Mouse (Mus musculus) heart, embryonic 13.5 days (tissue): ENCODE measurements at regions not wholly inside any gene's neighbourhood (a gene's known extent, or its start where the extent isn't known, plus 50 kb on each side); places are given as distances from the start of the nearest gene placed in this dataset.

Experiments used
- ATAC-seq: fragments of 200-750 bp; cut with Nextera tagmentation; 2 replicates; pipeline ENCODE4 v1.8.0; 2017; ENCODE audit warnings: moderate TSS enrichment; ENCODE audit not compliant: insufficient number of reproducible peaks, low FRiP score, low TSS enrichment; ENCODE audit errors: extremely low read depth
- H3K27ac ChIP-seq: fragments of 300-500 bp; sonication (generic); replicated peaks from 2 replicates; pipeline ENCODE4 v1.5.1; 2015; ENCODE audit warnings: moderate library complexity, mild to moderate bottlenecking, inconsistent platforms
- H3K27me3 ChIP-seq: fragments of 300-500 bp; sonication (generic); replicated peaks from 2 replicates; pipeline ENCODE4 v1.6.1; 2015; ENCODE audit warnings: mild to moderate bottlenecking, inconsistent platforms
- H3K36me3 ChIP-seq: fragments of 300-500 bp; sonication (generic); 2 replicates; pipeline ENCODE4 v1.6.1; 2015; ENCODE audit warnings: mild to moderate bottlenecking, inconsistent platforms
- H3K4me1 ChIP-seq: fragments of 300-500 bp; sonication (generic); 2 replicates; pipeline ENCODE4 v1.6.1; 2015; ENCODE audit warnings: inconsistent platforms
- H3K4me2 ChIP-seq: fragments of 300-500 bp; sonication (generic); 2 replicates; pipeline ENCODE4 v1.6.1; 2015; ENCODE audit warnings: inconsistent platforms, mild to moderate bottlenecking, moderate library complexity
- H3K4me3 ChIP-seq: fragments of 300-500 bp; sonication (generic); 2 replicates; pipeline ENCODE4 v1.5.1; 2015; ENCODE audit warnings: moderate library complexity, mild to moderate bottlenecking, inconsistent platforms
- H3K9ac ChIP-seq: fragments of 300-500 bp; sonication (generic); 2 replicates; pipeline ENCODE4 v1.6.1; 2015; ENCODE audit warnings: inconsistent platforms, mild to moderate bottlenecking, moderate library complexity
- H3K9me3 ChIP-seq: fragments of 300-500 bp; sonication (generic); 2 replicates; pipeline ENCODE4 v1.6.1; 2016; ENCODE audit warnings: inconsistent platforms
- WGBS: fragments of 180-500 bp; shearing (Covaris S2); methylation state at CpG from one replicate; pipeline ENCODE4 v1.1.7; 2015; ENCODE audit warnings: mixed read lengths; 5-methylcytosine and 5-hydroxymethylcytosine counted together

- H3K4me1 ChIP-seq, result peaks cover 24% of the 10 kb centered on the region
- H3K4me3 ChIP-seq, result no peak overlapping the region
- no peak overlapping the region for H3K27ac ChIP-seq
- H3K9me3 ChIP-seq, result no peaks in the 10 kb centered on the region
- no peaks in the 10 kb centered on the region for H3K27me3 ChIP-seq
- no peaks in the 10 kb centered on the region for H3K36me3 ChIP-seq
- WGBS, result 79% methylated on average over 2 of the region's 2 CpGs
- H3K4me2 ChIP-seq, result no peak overlapping the region
- no peak overlapping the region for H3K9ac ChIP-seq
- ATAC-seq, result no peak
Observed at GRCm38 (mm10) chr1:128642212-128642611, 50.1 kb upstream of the Cxcr4 start.
